Mouse (Mus musculus) stomach, embryonic 14.5 days (tissue): Measurements from ENCODE around the gene Evx2. TPM values are rescaled to one million over a fixed set of nuclear protein-coding genes. Genes with fewer than 3 reads are reported as not detected.

Experiments used
- microRNA-seq: library from miRNA; unstranded; fragments of <30 nt; microRNA quantifications from one replicate; pipeline ENCODE4, GENCODE M21; 2016
- polyA plus RNA-seq: library from polyadenylated mRNA; unstranded; fragments of >200 nt; fragmentation: Nextera tagmentation; extraction: Ambion mirVana; gene quantifications from 2 replicates; pipeline ENCODE4 v1.2.1, GENCODE M21; 2014

Gene Evx2
- polyA plus RNA-seq, 1 experiment from 2014 or later, result not detected

Small RNA genes within 50 kb of the gene (microRNA-seq; reads per million reads assigned to microRNA genes)
- not detected for gene Gm44463

Other genes starting within 250 kb of the Evx2 start
- gene Lnpk, start 80.1 kb downstream of the Evx2 start, polyA plus RNA-seq, result 28.2 and 28.9 TPM in 2 replicates
- gene Hoxd13, start 8.8 kb upstream of the Evx2 start, polyA plus RNA-seq, result not detected in 2 replicates
- not detected in 2 replicates for gene Hoxd12, start 15.5 kb upstream of the Evx2 start, polyA plus RNA-seq
- not detected in 2 replicates for gene Hoxd11, start 20.0 kb upstream of the Evx2 start, polyA plus RNA-seq
- gene Hoxd10, start 32.4 kb upstream of the Evx2 start, polyA plus RNA-seq, result 0.14 TPM in 1 of 2 replicates, not detected in the other
- 0.22 and 0.41 TPM in 2 replicates for gene Hoxd9, start 38.2 kb upstream of the Evx2 start, polyA plus RNA-seq
- 2.6 and 2.9 TPM in 2 replicates for gene Hoxd8, start 45.1 kb upstream of the Evx2 start, polyA plus RNA-seq
- 14.5 and 16.2 TPM in 2 replicates for gene Hoxd3, start 52.4 kb upstream of the Evx2 start, polyA plus RNA-seq
- gene Hoxd4, start 52.4 kb upstream of the Evx2 start, polyA plus RNA-seq, result 0.81 and 0.87 TPM in 2 replicates
- gene Gm28230, start 67.2 kb upstream of the Evx2 start, polyA plus RNA-seq, result 0.10 TPM in 1 of 2 replicates, not detected in the other
- gene Hoxd1, start 103.4 kb upstream of the Evx2 start, polyA plus RNA-seq, result 0.13 TPM in 1 of 2 replicates, not detected in the other
- gene Mtx2, start 166.2 kb upstream of the Evx2 start, polyA plus RNA-seq, result 117 and 120 TPM in 2 replicates